Mouse (Mus musculus) gastrocnemius, adult 18-20 months (tissue): ENCODE measurements at regions not wholly inside any gene's neighbourhood (a gene's known extent, or its start where the extent isn't known, plus 50 kb on each side); places are given as distances from the start of the nearest gene placed in this dataset.
"Not testable (repeated sequence)": the region's sequence is repeated elsewhere in the genome, so short reads cannot be mapped to it uniquely, and the experiment has no call there.

Experiments used
- DNase-seq: peaks from one replicate; pipeline ENCODE4 v3.0.0; 2021; ENCODE audit warnings: low spot score

DNA sequence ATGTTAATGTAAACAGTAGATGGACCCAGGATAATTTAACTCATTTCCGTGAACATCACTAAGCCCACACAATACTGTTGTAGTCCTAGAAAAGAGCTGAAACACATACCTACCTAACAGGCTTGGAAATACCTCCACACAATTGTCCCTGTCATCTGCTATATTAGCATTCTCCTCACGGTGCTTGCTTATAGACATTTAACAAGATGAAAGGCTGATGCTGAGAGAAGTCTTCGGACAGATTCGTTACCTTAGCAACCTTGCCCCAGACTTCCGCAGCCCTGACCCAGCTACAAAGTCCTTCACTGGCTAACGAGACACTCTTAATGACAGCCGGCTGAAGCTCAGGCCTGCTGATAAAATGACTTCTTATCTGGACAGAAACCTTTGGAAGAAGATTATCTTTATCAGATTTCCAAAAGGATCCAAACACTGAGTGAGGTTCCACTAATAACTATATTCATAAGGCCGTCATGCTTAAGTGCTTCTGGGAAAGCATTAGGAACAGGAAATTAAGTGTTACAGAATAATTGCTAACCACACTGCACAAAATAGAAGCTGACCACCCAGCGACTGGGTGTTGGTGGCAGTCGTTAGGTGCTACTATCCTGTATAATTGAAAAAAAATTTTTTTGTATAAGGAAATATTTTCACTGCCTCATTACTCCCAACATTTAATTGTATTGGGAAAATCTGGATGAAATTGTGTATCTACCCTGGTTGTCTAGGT lies 267.0 kb upstream of the Tmpo start:
- DNase-seq: no peak

DNA sequence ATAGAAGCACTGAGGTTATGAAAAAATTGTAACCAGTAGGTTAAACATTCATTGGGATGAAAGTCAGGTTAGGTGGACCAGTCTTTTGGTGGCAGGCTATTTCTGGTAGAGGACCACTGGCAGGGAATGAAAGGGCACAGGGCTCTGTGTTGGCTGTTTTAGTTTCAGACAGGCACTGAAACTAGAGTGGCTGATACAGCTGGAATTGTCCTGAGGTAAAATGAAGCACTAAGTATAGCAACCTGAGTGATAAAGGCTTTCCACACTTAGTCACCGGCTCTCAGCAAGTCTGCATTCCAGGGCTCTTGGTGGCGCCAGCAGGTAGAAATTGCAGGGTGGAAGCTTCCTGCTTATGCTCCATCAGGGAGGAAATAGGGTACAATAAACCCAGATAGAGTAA lies 262.2 kb upstream of the Tmpo start:
- DNase-seq: no peak

DNA sequence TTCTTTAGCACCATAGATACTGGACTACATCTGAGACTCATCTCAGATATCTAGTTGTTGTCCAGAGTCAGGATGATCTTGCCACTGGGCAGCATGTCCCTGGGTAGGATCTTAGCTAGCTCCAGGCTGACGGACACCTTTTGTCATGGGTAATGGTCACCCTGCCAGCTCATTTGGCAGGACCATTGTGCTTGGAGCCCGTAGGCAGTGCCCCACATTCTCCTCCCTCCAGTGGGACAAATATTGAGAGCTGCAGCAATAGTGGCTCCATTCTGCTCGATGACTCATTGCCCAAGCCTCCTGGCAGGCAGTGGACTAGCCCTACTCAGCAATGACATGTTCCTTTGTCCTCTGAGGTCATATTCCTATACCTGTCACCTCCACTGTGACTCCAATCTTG lies 258.9 kb upstream of the Tmpo start:
- DNase-seq: no peak

DNA sequence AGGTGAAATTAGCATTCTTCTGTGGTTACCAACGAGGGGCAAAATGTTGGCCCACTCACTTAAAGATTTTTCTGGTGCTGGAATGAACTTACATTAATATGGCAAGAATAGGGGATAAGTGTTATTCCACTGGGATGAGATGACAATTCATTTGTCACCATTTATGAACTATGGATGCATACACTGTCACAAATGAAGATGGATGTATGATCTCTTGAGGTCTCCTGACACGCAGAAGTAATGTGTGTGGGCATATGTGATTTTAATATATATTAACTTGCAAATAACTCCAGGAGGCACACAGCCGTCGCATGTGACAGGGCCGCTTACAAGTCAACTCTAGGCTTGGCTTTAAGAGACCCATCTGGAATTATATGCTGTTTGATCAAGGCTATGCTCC lies 256.8 kb upstream of the Tmpo start:
- no peak for DNase-seq

DNA sequence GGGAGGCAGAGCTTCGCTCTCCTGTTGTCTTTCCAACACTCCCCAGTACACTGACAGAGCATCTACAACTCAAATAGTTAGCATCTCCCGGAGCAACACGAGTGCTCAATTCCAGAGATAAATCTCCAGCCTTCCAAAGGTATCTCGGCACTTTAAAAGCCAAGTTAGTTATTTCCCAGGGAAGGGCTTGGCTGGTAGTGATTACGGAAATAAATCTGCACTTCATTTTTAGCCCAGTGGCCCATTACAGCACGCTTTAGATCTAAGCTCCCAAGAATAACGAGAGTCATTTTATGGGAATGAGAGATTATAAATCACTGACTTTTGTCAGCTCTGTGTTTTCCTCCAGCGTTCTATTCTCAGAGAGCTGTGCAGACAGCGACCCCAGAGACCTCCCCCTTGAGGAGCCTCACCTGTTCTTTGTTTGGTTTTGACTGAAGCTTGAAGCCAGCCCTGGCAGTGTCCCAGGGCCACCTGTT lies 255.0 kb upstream of the Tmpo start:
- DNase-seq: no peak

DNA sequence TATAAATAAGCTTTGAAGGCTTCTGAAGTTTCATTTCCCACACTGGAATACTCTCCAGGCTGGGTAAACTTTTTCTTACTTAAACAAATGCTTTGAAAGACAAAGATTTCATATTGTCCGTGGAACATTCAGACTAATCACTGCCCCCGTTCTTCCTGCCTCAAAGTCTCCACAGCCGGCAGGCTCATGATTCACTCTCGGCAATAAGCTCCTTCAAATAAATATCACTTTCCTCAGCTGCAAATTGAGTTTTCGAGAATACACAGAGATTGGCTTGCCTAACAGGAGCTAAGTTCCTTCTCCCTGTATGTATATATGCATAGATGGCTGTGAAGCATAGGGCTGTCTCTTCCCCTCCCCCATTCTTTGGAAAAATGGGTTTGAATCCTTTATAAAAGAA lies 249.2 kb upstream of the Tmpo start:
- DNase-seq: no peak

DNA sequence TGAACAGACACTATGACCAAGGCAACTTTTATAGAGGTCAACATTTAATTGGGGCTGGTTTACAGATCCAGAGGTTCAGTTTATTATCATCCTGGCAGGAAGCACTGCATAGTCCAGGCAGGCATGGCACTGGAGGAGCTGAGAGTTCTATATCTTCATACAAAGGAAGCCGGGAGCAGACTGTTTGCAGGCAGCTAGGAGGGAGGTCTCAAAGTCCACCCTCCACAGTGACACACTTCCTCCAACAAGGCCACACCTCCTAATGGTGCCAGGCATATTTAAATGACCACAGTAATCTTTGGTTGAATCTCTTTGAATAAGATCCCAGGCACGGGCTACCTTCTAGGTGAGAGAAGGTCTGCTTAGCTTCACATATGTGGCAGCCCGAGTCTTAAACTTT lies 245.5 kb upstream of the Tmpo start:
- no peak for DNase-seq

DNA sequence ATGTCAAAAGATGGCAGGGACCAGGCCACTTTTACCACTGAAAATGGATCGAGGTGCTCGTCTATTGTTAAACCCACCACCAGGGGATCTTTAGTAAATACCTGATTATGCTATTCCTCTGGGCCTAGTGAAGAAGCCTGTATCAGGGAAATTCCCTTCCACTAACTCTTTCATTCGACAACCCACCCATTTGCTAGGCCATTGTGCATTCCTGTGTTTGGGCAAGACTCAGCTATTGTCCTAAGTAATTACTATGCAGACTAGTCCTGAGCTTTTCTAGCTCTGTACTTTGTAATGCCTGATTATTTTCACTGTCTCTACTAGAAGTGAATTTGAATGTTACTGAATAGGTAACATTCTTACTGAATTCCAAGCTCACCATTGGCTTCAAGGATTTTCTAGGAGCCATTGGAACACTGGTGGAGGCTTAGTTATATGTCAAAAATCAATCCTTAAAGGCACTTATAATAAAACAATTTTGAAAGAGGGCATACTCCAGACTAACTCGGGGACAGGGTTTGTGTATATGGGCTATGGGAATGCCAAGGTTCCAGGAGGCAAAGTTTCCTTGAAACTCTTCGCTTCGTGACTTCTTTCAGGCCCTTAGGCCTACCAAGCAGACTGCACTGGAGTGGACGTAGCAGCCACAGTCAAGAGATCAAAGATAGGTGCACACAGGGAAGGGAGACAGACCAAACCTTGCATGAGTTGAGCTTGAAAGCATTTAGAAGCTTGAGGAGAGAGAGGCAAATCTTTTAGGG lies 244.7 kb upstream of the Tmpo start:
- not testable (repeated sequence) for DNase-seq

DNA sequence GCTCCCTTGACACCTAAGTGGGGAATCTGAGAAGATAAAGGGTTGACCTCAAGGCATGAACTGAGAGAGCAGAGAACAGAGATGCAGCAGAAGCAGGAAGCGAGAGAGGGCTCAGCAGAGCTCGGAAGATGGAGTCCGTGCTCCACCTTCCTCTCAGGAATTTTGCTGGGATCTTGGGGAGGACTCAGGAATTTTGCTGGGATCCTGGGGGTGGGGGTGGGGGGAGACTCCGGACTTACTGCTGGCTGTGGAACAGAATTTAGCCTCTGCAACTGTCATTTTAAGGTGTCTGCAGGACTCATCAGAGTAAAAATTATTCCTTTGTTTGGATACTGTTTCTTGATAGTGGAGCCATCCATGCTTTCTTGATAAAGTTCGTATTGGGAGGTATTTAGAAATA lies 243.7 kb upstream of the Tmpo start:
- DNase-seq: no peak

DNA sequence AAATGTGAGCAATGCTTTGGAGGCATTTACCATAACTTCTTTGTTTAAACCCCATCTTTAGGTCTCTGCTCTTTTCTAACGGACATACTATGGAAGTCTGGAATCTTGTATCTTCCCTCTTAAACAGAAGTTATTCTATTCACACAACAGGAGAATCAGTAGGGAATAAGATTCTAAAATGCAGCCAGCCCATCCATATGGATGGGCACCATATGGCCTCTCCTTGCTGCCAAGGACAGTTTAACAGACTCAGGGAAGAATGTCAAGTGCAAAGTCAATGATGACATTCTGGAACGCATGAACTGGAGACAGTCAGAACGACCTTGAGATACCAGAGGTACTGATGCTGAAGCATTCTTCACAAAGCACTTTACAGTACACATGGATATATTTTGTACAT lies 206.1 kb upstream of the Tmpo start:
- no peak for DNase-seq

DNA sequence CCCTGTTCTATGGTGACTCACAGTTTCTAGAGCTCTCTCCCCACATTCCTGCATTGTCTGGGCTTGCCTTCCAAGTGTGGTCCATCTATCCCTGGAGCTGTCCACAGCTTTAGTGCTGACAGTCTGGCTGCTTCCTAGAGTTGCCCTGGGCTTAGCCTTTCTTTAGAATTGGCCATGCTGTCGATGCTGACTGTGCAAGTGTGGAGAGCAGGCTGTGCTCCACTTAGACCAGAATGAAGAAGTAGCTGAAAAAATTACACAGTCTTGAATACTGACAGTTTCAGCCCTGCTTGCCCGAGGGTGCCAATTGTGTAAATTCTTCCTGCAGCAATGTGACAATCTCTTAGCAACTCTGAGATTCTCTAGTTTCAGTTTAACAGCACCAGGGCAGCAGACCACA lies 203.3 kb upstream of the Tmpo start:
- DNase-seq: no peak

DNA sequence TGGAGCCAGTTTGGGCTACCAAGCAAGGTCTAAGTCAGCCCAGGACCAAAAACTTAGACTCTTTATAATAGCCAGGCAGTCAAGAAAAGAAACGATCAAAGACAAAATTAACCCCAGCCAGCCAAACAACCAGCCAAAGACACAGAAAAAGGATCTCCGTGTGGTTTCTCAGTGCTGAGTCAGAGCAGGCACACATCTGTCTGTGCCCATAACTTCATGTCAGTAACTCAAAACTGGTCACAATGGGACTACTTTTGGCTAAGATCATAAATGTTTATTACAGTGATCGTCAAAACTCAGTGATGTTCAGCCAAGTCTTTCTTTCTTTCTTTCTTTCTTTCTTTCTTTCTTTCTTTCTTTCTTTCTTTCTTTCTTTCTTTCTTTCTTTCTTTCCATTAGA lies 195.6 kb upstream of the Tmpo start:
- no peak for DNase-seq

DNA sequence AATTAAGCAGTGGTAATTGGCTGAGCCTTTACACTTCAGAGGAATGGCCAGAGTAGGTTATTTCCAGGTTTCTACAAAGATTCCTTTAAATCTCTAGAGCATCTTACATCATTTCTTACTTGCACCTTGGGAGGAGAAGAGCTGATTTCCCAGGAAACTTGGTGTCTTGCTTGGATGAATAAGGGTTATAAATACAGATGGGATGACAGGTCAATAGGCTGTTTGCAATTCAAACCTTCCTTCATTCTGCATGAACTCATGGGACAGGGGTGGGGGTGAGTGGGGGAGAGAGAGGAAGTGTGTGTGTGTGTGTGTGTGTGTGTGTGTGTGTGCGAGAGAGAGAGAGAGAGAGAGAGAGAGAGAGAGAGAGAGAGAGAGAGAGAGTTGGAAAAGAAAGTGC lies 186.4 kb upstream of the Tmpo start:
- no peak for DNase-seq

DNA sequence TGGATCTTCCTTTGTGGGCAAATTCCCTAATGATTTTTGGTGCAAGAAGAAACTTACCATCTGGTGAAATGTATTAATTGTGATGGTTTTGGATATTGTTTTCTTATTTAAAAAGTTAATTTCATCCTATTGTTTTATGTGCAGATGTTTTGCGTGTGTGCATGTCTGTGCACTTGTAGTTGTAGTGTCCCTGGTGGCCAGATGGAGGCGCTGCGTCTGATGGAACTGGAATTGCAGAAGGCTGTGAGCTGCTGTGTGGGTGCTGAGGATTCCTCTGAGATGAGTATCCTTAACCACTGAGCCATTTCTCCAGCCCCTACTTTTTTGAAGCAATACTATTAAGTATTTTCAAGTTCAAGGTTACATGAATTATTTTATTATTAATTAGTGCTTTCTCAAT lies 181.5 kb upstream of the Tmpo start:
- DNase-seq: no peak

DNA sequence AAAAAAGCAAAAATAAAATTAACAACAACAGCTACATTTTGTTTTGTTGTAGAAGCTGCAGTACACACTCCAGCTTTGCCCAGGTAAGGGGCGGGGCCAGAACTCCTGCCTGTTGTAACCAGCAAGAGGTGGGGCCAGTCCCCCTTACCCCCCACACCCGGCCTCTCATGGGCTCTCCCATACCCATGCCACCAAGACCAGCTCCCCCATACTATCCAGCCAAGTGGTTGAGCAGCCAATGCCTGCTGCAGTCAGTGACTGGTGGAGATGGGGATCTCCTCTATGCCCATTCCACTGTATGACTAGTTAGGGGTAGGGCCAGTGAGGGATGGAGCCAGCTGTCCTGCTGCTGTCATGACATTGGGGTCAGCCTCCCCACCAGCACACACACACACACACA lies 180.5 kb upstream of the Tmpo start:
- no peak for DNase-seq

DNA sequence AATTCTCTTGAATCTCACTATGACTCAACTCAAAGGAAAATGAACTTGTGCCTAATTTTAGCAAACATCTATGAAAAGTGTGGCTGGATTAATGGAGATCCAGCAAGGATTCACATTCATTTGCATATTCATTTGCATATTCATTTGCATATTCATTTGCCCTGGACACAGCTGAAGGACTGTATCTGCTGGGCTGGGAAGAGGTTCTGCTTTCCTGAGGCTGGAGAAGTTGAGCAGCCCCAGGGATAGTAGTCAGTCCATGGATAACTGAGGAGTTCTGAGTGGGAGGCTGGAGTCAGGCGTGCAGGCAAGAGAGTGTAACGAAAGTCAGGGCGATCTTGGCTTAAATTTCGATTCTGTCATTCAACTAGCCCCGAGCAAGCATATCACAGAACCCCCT lies 164.3 kb upstream of the Tmpo start:
- DNase-seq: no peak

DNA sequence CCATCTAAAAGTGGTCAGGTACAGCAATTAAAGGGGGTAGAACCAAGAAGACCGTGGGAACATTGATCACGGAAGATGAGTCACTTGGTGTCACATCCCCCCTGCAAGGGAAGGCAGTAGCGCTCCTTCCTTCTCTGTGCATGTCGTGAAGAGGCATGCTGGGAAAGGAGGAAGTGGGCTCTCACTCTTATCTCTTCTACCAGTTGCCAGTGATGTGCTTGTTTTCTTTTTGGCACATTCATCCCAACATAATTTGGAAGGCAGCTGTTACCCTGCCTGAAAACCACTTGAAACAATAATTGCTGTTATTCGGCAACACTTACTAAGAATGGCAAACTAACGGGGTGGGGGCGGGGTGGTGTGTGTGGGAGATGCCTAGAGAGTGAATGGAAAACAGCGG lies 161.0 kb upstream of the Tmpo start:
- no peak for DNase-seq

DNA sequence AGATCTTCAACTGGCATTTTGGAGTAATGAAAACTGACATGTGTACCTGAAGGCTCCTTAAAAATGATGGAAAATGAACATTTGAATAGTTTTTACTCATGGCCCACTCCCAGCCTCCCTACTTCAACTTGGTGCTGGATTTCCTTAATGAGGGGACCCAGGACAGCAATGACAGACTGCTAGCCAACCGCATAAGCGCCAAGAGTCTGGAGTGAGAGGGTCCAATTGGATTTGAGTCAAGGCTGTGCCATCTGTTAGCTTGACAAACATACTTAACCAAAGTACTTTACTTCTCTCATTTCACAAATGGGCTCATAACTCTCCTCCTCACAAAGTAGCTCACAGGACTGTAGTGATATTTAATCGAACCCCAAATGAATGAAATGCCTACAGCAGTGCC lies 158.2 kb upstream of the Tmpo start:
- no peak for DNase-seq

DNA sequence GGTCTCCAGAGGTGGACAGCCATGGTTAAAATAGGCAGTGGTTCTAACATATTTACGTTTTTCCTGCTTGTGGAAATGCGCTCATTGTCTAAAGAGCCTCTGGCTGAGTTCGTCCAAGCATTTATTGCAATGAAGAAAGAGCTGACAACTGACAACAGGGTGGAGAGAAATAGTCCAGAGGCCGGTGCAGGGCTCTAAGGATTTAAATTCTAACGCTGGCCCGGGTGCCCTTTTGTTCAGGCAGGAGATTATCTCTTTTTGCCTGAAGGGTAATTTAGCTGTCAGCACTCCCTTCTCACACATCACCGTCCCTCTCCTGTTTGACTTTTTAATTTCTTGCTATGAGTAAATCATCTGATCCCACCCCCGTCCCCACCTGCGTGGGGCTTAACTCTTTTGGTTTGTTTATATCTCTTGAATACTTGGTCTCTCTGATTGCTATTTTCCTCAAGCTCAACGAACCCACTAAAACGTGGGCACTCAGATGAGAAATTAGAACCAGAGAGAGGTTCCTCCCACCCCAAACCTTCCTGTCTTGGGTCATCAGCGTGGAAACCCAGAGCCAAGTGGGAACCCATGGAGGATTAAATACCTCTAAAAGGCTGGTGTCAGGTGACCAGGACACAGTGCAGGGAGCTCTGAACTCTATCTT lies 145.7 kb upstream of the Tmpo start:
- DNase-seq: no peak

DNA sequence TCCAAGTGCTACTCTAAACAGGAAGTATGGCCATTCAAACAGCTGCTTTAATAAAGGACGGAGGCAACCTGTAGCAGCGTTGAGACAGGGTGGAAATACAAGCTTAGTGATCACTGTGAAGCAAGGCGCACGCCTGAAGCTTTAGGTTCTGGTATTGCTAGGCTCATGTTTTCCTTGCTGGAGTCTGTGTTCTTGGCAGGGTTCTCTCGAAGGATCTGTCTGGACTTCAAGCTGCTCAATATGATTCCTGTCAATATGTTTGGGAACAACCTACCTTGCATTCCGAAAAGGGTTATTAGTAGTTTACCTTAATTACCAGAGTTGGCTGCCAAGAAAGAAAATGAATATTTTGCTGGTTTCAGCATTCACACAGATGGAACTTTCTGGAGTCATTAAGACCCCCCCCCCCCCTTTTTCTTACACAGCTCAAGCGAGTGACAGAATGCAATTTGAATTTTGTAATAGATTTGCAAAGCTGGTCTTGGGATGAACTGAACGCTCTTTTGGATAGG lies 145.1 kb upstream of the Tmpo start:
- DNase-seq: no peak

DNA sequence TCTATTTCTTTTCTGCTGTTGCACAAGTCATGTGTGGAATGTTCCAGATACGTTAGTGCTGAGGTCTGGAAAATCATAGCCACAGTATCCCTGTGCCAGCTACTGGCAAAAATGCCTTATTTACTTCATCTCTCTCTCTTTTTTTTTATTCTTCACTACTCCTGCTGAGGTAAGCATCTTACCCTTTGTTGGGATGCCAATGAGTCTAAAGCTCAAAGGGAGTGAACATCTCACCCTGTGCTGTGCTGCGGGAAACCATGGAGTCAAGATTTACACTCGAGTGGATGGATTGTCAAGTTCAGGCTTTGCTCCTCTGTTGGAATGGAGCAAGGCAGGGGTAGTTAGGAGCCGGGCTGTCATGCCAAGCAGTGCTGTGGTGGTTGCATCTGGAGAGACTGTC lies 140.1 kb upstream of the Tmpo start:
- DNase-seq: no peak

DNA sequence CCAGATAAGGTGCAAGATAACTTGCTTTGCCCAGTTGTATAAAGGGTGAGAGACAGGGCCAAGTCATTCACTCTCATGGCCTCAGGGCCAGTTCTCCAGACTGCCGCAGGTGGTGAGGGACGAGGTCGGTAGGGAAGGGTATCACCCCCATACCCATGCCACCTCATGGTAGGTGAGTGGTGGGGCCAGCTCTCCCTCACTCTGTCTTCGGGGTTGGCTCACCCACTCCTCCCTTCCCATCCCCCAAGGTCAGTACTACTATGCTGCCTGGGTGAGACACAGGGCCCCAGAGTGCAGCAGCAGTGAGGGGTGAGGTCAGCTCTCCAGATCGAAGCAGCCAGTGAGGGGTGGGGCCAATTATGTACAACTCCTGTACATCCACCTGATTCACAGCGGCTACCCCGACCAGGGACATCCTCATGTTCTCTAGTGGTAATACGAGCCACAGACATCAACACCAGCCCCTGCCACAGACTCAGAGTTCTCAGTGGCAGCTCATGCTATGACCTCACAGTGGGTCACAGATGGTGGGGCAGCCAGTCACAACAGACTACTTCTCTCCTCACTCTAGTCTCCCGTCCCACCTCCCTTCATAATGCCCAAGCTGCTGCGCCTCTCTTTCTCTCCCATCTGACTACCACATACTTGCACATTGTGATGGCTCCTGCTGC lies 138.5 kb upstream of the Tmpo start:
- no peak for DNase-seq
